11 mouse cellular contexts compared by ENCODE assay signal in the genomic region with DNA sequence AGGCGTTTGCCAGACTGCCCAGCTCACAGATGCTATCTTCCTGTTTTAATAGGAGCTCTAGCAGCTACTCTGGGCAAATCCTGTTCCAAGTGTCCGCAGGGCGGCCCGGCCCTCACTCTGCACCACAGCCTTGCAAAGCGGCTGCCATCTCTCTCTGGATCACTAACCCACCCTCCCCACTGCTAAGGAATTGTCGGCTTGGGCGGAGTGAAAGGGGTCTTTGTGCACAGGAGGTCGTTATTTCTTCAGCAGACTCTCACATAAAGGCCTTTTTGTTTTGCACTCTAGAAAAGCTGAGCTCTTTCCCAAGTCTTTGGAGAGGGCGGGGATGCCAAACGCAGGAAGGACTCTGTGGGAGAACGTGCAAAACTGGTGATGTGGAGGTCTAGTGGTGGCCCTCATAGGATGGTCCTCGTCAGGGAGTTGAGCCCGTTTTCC. TPM values are rescaled to one million over a fixed set of nuclear protein-coding genes. Genes with fewer than 3 reads are reported as not detected.
A peak's percentile ranks its signal among the peaks of the same experiment; 100 is the strongest.
DNase-seq lines count a peak whose midpoint lies in the region; ATAC-seq and TF ChIP-seq lines count a peak whose summit lies in the region.
"Had no signal": no experiment of that assay in that cellular context is flagged by ENCODE, and none has a peak within 500 bp of the region (broad histone marks: within the 10 kb centered on the region; RNA-seq: fewer than 3 reads in every experiment).

No protein-coding gene starts in this region.

- H3K4me1 ChIP-seq in hindbrain, embryonic 12.5 days, result peaks cover 40% of the 10 kb centered on the region
- H3K4me1 ChIP-seq in midbrain, postnatal 0 days (ENCODE audit: insufficient read depth, low read length), result peaks cover 9% of the 10 kb centered on the region

- WGBS in hindbrain, embryonic 12.5 days, result 18% methylated on average over 13 of the region's 13 CpGs
- WGBS in midbrain, postnatal 0 days, result 15% methylated on average over 13 of the region's 13 CpGs

- DNase-seq in layer of hippocampus, adult 2 months (ENCODE audit: low spot score in 2 of 2), result no peak
- no peak for DNase-seq in layer of hippocampus, adult 18-20 months (ENCODE audit: low spot score in 2 of 2)
- peak; percentile 44 for DNase-seq in embryo, embryonic 9.5 days (ENCODE audit: extremely low spot score)
- peak; percentile 62 for DNase-seq in midbrain, postnatal 0 days (ENCODE audit: low spot score)
- DNase-seq in spleen, postnatal 10 days (ENCODE audit: low spot score in 2 of 2), result no peak
- no peak for DNase-seq in natural killer cell, adult 2 months (ENCODE audit: low spot score in 2 of 2)
- no peak for DNase-seq in cerebellum, adult 11 months
- DNase-seq: heart, adult 18-20 months; thymus, postnatal 36 days had no signal

- H3K36me3 ChIP-seq in hindbrain, embryonic 12.5 days, result peaks cover 14% of the 10 kb centered on the region
- no peaks in the 10 kb centered on the region for H3K36me3 ChIP-seq in midbrain, postnatal 0 days (ENCODE audit: insufficient read depth, low read length)

- no peak for TF ChIP-seq CTCF in layer of hippocampus, adult 2 months (conservative IDR thresholded peaks at IDR 0.05)
- no peak for TF ChIP-seq CTCF in midbrain, postnatal 0 days (IDR thresholded peaks at IDR 0.05)

- H3K4me3 ChIP-seq in layer of hippocampus, adult 2 months, result no peak overlapping the region
- H3K4me3 ChIP-seq in hindbrain, embryonic 12.5 days, result no peak overlapping the region
- no peak overlapping the region for H3K4me3 ChIP-seq in midbrain, postnatal 0 days (ENCODE audit: low read depth, low read length)

- no peak overlapping the region for H3K9ac ChIP-seq in hindbrain, embryonic 12.5 days
- H3K9ac ChIP-seq in midbrain, postnatal 0 days (replicated peaks; ENCODE audit: low read length, poor library complexity, severe bottlenecking), result 0 out of 2 replicates have a peak overlapping the region, but pooled peaks have one; percentile 9

- no peaks in the 10 kb centered on the region for H3K27me3 ChIP-seq in hindbrain, embryonic 12.5 days
- no peaks in the 10 kb centered on the region for H3K27me3 ChIP-seq in midbrain, postnatal 0 days (ENCODE audit: insufficient read depth, low read length)

- peaks cover 6% of the 10 kb centered on the region; the same call in 1 of the 2 replicates for H3K9me3 ChIP-seq in hindbrain, embryonic 12.5 days (replicated peaks)
- H3K9me3 ChIP-seq in midbrain, postnatal 0 days (ENCODE audit: low read length), result no peaks in the 10 kb centered on the region
- H3K9me3 ChIP-seq: G1E had no signal

- ATAC-seq in hindbrain, embryonic 12.5 days (ENCODE audit: low FRiP score), result peak; percentile 86
- ATAC-seq in midbrain, postnatal 0 days (ENCODE audit: low FRiP score), result peak; percentile 58

- H3K27ac ChIP-seq in layer of hippocampus, adult 2 months, result peak overlapping the region; percentile 28; the same call in 1 of the 2 replicates
- H3K27ac ChIP-seq in hindbrain, embryonic 12.5 days, result peak overlapping the region; percentile 83
- H3K27ac ChIP-seq in midbrain, postnatal 0 days (ENCODE audit: low read depth, low read length), result peak overlapping the region; percentile 48; the same call in 1 of the 2 replicates

- H3K4me2 ChIP-seq in hindbrain, embryonic 12.5 days (replicated peaks), result 0 out of 2 replicates have a peak overlapping the region, but pooled peaks have one; percentile 17
- no peak overlapping the region for H3K4me2 ChIP-seq in midbrain, postnatal 0 days (ENCODE audit: low read depth, low read length, poor library complexity, severe bottlenecking)

RNA-seq across cellular contexts. Expression of gene Gng2, which starts 57.2 kb away (rescaled TPM):
- total RNA-seq in layer of hippocampus, adult 2 months (2021), result 100 to 1,000 TPM; 285 to 305 TPM
- 100 to 1,000 TPM; 285 to 288 TPM for total RNA-seq in layer of hippocampus, adult 18-20 months (2021)
- polyA plus RNA-seq in hindbrain, embryonic 12.5 days (2016; fragmentation: Nextera tagmentation; extraction: Ambion mirVana), result 203 and 213 TPM in 2 replicates
- 419 and 439 TPM in 2 replicates for total RNA-seq in midbrain, postnatal 0 days (2014; rRNA removed)
- polyA plus RNA-seq in midbrain, postnatal 0 days (2015; fragmentation: Nextera tagmentation; extraction: Ambion mirVana), result 344 and 374 TPM in 2 replicates

Comparison
In these comparisons a context has a peak if more than half of its experiments do, and no peak if none do; other contexts are left out.
1. DNase-seq: peak in embryo, embryonic 9.5 days (single experiment) and midbrain, postnatal 0 days (single experiment); none in layer of hippocampus, adult 2 months (0 of 2), layer of hippocampus, adult 18-20 months (0 of 2), spleen, postnatal 10 days (0 of 2), natural killer cell, adult 2 months (0 of 2) and cerebellum, adult 11 months (single experiment).
2. H3K27ac ChIP-seq: peak in every context shown above with its lines; median percentile 83 in hindbrain, embryonic 12.5 days; 48 in midbrain, postnatal 0 days; 28 in layer of hippocampus, adult 2 months.